Mouse (Mus musculus): ENCODE results near the gene Prpf8.

DNA sequence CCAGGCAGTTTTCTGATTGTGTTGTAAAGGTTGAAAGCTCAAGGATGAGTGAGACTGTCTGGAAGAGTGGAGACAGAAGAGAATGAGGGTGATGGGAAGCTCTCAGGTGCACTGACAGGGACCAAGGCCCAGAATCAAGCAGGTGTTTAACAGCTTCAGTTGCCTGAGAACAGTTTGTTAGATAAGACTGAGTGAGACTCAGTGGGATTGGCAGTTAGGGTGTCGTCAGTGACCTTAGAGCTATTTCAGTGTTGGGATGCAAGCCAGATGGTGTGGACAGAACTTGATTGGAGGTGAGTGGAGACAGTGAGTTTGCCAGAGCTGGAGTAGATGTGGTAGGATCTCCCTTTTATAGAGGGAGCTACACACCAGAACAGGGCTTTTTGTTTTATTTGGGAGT is 11.5 kb downstream of the Prpf8 start:
- TF ChIP-seq CTCF (IDR thresholded peaks at IDR 0.05; ENCODE audit: insufficient read depth, low read depth, low read length) (no peak), POLR2A (IDR thresholded peaks at IDR 0.05; ENCODE audit: insufficient read depth, low read depth, low read length) (no peak)

All from olfactory bulb, adult 2 months (tissue).